Mouse (Mus musculus): Measurements from ENCODE around the gene Cdc42ep1.

The Cdc42ep1 gene

DNA sequence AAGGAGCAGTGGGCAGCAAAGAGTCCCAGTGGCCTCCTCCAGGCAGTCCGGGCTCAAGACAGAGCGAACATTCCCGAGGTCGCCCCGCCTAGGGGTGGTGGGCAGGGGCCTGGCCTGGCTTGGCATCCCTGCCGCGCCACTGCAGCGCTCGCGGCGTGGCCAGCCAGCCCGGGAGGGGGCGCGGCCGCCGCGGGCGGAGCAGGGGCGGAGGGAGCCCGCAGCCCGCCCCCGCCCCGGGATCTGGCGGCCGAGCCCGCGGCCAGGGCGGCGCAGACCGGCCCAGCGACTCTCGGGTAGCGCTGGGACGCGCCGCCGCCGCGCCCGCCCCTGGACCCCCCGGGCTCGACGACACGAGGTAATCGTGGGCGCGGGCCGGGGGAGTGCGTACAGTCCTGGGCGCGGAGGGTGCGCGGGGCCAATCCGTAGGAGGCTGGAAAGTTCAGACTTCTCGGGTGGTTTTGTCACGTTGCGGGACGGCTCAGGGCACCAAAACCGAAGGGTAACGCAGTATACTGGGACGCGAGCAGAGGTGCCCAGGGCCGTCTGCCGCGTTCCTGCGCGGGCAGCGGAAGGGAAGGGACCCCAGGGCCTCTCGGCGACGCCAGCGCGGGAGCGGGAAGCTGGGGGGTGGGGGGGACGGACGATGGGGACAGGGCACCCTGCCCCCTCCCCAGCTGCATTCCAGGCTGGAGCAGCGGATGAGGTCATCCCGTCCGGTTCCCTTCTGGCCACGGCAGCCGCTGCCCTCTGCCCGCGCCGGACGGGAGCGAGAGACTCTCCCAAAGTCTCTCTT is at the start of gene Cdc42ep1:
Gene Cdc42ep1, plus strand, starts transcription at position 254 of the 793 bp plus-strand sequence.
- DNase-seq, result no peak

DNA sequence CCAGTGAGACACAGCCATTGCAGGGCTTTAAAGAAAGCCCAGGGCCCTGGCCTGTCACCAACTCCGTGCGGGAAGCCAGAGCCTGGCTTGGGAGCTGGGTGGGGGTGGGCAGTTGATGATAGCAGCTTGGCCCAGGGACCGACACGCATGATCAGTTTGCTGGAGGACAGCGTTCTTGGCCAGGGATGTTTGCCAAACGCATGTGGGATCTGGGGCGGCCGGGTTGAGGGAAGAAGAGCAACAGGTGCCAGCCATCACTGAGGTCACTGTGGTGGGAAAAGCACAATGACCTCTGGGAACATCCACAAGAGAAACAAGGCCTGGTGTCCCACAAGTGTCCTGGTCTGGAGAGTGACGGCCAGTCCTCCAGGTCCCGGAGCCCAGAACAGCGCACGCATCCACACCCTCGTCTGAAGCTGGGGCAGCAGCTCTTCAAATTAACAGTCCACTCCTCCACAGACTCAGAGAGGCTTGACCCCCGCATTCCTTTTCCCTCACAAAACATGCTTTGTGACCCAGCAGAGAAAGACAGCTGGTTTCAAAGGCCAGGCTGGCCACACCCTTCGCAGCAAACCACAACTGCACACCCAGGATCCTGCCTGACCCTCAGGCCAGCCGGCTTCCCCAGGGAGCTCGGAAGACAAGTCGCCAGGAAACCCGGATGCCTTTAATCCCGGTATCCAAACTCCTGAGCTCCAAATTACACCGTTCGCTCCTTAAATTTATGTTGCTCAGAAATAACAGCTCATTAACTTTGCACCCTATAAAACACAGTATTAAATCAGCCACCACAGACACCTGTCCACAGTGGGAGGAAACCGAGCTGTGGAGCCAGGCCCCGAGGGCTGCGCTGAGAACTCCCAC is 46.0 kb upstream of the Cdc42ep1 start:
- no peak for DNase-seq

DNA sequence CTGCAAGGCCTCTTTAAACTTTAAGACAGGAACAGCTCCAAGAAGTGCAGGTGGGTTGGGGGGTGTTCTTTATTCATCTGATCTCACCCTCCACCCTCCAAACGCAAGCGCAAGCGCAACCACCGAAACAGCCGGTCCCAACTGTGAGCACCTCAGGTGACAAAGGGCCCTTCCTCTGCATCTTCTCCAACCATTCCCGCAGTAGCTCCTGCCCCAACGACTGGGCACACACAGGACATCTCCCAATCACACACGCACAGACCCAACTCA is 45.4 kb upstream of the Cdc42ep1 start:
- no peak for DNase-seq

DNA sequence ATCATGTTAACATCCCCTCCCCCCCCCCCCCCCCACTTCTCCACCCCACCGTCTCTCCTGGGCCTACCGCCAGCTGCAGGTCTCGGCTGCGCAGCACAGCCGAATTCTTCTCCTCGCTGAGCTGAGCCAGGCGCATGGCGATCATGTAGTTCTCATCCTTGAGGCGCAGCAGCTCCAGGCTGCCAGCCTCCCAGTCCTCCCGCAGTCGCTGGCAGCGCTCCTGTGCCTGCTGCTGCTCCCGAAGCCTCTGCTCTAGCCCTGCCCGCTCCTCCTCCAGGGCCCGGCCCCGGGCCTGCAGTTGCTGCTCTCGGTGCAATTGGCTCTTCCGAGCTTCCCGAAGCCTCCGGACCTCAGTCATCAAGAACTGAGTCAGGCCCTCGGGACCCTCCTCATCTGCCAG is 43.4 kb upstream of the Cdc42ep1 start:
- no peak for DNase-seq

DNA sequence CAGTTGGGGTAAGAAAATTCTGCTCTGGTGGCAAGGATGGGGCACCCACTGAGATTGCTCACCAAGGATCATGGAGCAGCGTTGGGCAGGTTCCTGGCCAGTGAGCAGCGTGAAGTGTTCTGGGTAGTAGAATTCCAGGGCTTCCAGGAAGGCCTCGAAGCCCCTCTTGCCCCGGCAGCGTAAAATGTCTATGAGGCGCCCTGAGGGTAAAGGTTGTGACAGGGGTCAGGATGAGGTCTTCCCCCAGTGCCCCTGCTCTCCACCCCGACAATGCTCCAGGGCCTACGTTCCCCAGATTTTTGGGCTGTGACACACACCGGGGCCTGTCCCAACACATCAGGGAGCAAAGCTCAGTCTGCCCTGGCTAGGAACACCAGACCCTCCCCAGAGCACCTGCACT is 40.9 kb upstream of the Cdc42ep1 start:
- DNase-seq, result no peak

DNA sequence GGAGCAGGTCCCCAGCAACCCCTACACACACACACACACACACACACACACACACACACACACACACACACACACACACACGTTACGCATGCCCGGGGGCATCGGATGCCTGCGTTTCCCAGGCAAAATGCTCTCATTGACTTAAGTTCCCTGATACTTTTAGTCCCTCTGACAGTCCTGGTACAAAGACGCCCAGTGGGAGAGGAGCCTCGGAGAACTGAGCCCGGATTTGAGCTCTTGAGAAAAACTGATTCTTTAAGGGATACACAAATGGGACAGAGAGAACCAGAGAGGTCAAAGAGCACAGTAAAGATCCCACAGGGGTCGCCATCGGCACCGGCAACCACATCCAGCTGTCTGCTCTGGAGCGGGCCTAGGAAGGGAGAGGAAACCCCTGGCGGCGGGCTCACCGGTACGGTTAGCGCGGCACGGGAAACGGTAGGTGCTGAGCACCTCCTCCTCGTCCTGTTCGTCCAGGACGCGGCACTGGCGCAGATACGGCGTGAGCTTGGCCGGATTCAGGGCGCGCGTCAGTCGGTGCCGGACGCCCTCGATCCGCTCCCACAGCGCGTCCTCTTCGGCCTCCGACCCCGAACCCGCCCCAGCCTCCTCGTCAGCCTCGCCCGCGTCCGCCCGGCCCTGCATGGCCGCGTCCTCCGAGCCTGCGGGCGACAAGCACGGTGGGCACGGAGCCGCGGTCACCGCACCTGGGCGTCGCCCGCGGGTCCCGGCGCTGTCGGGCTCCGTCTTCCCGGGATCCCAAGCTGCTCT is 40.3 kb upstream of the Cdc42ep1 start:
- DNase-seq, result no peak

DNA sequence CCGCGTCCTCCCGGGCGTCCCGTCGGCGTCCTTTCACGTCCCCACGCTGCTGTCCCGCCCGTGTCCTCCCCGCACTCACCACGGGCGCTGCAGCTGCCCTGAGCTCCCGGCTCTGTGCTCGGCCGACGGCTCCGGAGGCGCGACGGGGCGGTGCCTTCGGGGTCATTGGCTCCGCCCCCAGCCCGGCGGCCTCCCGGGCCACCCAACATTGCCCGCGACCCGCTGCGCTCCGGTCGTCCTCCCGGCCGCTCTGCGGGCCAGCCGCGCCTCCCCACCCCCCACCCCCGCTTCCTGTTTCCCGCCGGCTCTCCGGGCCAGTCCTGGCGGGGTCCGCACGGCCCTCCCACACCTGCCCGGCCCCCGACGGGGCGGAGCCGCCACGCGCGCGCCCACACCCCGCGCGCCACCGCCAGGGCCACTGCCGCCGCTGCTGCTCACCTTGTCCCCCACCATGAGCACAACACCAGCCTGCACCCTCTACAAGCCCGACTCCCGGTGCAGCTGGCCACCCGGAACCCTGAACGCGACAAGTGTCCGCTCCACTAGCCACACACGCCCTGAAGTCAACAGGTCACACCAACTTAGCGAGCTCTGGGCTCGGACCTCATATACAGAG is 39.5 kb upstream of the Cdc42ep1 start, which contains the start of gene Card10:
Gene Card10, minus strand, starts transcription at position 267 of the 616 bp plus-strand sequence.
- no peak for DNase-seq

DNA sequence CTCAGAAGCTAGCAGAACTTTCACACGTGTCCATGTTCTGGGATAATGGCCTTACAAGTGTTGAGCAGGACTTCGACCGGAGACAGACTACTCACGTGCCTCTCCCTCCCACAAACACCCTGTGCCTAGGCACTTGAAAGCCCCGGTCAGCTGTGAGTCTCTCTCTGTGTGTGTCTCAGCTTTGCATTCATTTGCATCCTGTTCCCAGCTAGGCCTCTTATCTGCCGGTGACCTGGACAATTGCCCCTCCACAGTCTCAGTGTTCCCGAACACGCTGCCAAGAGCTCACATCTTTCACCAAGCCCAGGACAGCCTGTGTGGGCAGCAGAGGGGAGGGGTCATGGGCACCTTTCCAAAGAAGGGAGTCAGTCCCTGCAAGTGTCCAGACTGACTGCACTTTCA is 38.9 kb upstream of the Cdc42ep1 start:
- no peak for DNase-seq

DNA sequence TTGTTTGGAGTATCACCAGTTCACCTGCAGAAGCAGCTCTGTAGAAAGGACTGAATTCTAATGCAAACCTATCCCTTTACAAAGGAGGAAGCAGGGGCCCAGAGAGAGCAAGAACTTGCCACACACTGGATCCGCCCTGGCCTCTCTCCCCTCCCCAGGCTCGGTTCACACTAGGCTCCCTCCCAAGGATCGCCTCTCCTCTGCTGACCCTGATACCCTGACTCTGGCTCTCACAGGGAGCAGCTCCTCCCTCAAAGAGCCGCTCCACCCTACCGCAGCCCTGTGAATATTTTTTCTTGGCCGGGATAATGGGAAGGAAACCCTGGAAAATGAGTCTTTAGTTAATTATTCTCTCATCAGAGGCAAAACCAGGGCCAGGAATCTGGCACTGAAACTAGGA is 38.1 kb upstream of the Cdc42ep1 start:
- no peak for DNase-seq

DNA sequence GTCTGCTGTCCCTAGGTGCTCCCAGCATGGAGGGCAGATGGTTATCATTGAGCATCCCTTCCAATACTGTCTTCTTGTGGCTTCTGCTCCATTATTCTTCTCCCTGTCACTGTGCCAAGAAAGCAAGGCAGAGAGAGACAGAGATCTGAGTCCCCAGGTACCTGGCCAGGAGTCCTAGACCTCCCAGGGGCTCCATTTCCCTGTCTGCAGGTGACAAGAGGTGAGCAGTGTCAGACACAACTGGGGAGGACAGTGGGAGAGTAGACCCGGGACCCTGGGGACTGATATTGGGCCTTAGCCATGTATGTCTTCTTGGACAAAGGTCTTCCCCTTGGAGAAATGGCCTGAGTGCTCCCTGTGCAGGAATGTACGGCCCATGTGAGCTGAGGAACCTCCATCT is 37.1 kb upstream of the Cdc42ep1 start:
- DNase-seq, result no peak

DNA sequence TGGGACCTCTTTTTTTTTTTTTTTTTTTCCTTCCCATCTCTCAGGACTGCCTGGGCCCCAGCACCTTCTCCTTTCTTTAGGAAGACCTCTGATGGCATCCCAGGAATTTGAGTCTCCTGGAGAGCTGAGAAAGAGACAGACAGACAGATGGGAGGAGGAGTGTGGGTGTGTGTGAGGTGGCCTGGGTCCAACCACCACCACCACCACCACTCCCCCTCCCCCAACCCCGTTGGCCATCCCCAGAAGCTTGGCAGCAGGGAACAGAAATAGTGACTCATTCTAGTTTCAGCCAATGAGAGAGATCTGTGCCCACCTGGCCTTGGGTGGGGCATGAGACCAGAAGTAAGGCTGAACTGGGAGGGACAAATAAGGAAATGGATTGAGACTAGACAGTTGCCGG is 35.8 kb upstream of the Cdc42ep1 start:
- DNase-seq, result no peak

DNA sequence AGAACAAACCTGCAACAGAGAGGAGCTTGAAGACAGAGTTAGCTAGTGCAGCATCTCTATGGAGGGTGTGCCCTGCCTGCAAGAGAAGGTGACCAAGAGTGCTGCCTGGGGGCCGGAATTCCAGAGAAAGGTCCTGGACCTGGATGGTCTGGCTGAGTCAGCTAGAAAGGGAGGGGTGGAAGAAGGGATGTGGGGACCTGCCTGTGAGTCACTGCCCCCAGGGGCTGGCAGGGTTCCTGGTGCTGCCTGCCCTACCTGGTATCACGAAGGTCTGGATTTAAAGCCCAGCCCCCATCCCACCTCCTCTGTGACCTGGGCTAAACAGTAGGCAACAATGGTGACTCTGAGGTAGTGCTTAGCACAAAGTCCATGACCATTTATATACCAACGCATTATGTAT is 35.3 kb upstream of the Cdc42ep1 start:
- DNase-seq, result no peak

DNA sequence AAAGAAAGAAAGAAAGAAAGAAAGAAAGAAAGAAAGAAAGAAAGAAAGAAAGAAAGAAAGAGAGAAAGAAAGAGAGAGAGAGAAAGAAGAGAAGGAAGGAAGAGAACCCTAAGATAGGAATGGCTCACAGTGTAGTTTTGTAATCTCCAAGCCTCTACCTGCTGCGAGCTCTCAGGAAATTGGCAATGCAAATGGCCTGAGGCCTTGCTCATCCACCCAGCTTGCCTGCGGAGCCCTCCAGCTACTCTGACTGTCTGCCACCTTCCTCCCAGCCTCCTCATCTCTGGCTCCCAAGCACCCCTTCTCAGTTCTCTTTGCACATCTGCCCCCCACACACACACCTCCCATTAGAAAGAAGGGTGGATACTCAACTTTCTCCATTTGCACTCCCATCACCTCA is 33.4 kb upstream of the Cdc42ep1 start:
- DNase-seq, result no peak

DNA sequence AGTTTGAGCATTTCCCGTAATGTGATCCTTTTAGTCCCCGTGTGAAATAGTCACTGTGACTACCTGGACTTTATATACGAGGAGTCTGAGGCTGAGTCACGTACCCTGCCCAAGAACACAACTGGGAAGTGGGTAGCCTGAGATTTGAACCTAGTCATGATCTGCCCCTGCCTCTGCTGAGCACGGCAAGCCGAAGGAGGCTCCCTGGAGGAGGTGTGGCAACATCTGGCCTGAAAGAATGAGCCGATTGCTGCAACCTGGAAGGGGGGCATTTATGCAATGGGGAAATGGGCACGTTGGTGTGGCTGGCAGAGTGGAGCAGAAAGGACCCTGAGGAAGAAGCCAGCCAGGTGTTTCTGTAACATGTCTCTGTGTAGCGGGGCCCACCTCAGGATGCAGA is 32.7 kb upstream of the Cdc42ep1 start:
- no peak for DNase-seq

DNA sequence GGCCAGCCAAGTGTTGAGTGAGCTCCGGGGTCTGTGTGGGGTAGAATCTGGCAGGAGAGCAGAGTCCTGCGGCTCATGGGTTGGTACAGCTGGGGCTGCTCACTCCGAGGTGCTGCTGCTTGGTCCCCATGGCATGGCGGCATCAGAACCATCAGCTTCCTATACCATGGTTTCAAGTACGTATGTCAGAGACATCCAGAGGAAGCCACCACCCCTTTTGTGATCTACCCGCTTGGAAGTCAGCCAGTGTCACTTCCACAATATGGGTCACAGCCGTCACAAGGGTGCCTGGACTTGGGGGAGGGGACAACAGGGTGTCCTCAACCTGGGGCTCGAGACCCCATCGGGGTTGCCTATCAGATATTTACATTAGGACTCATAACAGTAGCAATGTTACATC is 32.3 kb upstream of the Cdc42ep1 start:
- no peak for DNase-seq

DNA sequence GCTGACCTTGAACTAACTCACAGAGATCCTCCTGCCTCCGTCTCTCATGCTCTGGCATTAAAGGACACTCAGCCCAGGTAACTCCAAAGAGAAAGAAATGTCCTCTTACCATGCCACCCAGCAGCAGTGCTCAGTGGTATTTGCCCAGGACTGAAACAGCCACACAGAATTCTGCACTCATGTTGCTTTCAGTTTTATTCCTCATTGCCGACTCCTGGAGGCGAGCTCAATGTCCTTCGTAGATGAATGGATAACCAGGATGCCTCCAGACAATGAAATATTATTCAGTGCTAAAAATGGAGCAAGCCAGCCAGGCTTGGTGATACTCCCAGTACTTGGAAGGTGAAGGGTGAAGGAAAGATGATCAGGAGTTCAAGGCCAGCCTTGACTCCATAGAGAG is 28.8 kb upstream of the Cdc42ep1 start:
- DNase-seq, result no peak

DNA sequence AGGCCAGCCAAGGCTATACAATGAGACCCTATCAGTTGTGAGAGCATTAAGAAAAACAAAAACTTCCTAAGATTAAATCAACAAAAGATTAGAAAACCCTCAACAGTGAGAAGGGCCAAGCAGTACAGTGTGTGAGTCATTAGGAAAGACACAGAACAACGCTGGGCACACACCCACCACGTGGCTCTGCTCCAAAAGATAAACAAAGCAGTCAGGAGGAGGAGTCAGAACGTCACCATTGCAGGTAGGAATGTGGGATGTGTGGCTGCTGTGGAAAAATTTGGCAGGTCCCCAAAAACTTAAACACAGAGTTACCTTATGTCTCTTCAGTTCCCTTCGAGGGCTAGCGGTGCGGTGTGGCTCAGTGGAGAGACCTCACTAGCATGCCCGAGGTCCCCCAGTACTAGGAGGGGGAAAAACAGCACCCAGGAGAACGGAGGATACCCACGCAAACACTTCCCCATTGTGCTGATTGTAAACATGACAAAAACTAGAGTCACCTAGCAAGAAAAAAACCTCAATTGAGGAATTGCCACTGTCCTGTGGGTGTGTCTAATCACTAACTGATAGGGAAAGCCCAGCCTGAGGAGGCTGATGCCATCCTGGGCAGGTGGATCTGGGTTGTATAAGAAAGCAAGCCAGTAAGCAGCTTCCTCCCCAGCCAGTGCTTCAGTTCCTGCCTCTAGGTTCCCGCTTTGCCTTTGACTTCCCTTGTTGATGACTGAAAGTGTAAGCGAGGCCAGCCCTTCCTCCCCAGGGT is 26.9 kb upstream of the Cdc42ep1 start:
- DNase-seq, result no peak

DNA sequence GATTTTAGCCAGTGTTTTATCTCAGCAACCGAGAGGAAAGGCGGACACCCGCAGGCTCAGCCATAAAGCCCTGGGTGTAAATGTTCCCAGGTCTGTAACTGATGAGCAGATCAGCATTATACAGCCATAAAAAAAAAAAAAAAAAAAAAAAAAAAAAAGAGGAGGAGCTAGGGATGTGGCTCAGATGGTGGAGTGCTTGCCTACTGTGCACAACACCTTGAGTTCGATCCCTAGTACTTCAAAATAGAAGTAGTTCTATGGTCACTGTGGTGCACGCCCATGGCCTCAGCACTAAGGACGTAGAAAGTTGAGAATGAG is 26.4 kb upstream of the Cdc42ep1 start:
- no peak for DNase-seq

DNA sequence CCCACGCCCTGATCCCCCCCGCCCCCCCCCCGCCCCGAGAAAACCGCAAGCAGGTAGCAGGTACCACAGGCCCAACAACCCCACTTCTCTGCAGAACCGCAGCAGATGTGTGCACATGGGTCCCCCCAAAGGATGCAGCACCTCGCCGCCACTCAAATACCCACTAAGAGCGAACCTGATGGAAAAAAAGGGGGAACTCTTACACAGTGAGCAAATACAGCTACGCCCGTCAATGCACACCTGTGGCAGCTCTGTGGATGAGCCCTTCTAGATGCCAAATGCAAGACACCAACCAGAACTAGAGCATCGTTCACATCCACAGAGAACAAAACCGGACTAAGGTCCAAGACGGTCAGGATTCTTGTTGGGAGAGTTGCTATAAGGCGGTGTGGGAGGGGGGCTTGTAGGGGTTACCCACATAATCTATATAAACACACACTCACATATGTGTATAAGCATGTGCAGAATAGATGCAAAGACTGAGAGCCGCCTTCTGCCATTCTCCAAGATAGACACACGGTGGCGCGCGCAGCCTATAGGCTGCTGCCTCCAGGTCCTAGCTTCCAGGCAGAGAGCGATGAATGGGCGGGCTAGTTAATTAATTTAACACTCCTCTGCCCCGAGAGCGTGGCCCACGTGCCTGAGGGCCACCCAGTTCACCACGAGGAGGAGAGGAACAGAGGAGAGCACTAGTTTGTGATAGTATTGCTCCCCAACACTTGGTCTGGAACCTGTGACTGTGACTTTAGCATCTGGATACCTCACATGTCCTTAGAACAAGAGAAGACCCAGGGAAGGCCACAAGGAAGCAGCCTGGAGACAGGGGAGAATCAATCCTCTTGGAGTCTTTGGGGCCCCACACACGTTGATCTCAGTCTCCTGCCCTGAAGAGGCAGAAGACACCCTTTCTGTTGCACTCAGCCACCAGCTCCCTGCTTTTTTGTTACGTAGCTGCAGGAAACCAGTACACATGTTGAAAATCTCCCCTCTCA is 15.9 kb upstream of the Cdc42ep1 start:
- peak; percentile 61 for DNase-seq

DNA sequence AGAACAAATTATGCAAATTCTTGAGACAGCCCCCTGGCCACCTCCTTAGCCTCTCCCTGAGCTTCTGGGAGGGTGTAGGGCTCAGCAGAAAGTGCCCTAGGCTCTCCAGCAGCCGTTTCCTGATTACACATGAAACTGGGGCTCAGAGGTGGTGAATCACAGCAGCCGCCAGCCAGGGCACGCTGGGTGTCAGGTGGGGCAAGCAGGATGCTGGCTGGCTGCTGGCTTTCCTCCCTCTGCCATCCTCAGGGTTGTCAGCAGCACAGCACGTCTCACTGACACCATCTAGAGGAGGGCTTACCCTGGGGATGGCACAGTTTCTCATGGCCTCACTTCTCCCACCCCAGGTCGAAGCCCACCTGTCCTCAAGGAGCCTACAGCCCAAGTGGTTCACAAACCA is 14.1 kb upstream of the Cdc42ep1 start:
- DNase-seq, result no peak

DNA sequence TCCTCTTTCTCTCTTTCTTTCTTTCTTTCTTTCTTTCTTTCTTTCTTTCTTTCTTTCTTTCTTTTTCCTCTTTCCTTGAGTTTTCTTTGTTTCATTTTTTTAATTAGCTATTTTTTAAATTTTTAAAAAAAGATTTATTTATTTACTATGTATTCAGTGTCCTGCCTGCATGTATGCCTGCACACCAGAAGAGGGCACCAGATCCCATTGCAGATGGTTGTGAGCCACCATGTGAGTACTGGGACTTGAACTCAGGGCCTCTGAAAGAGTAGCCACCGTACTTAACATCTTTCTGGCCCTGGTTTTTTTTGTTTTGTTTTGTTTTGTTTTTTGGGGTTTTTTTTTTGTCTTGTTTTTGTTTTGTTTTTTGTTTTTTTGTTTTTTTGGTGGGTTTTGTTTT is 12.8 kb upstream of the Cdc42ep1 start:
- DNase-seq, result no peak

Data from cerebellum, adult 11 months (tissue).